Mouse (Mus musculus) myocyte (in vitro differentiated cells): Measurements from ENCODE around the gene Ano3.

Experiments
- CEBPB ChIP-seq: IDR thresholded peaks from 2 replicates; pipeline ENCODE4 v1.6.1; 2011; ENCODE audit warnings: mild to moderate bottlenecking, moderate library complexity; ENCODE audit not compliant: poor library complexity, insufficient read depth, severe bottlenecking
- E2F4 ChIP-seq: IDR thresholded peaks from one replicate; pipeline ENCODE4 v1.6.1; 2011; ENCODE audit warnings: mild to moderate bottlenecking, control low read depth, moderate library complexity; ENCODE audit not compliant: insufficient read depth
- MAX ChIP-seq: IDR thresholded peaks from one replicate; pipeline ENCODE4 v1.6.1; 2011; ENCODE audit warnings: low read depth, mild to moderate bottlenecking, control low read depth
- MYOD1 ChIP-seq, 3 experiments: IDR thresholded peaks; one replicate each; pipeline ENCODE4 v1.6.1; 2011; ENCODE audit warnings: control low read depth in 2 of 3, low read depth in 2 of 3, mild to moderate bottlenecking in 2 of 3, moderate library complexity in 1 of 3; ENCODE audit not compliant: insufficient read length in 2 of 3, control insufficient read depth in 1 of 3
- MYOG ChIP-seq, 3 experiments: IDR thresholded peaks; one replicate each; pipeline ENCODE4 v1.6.1; 2011; ENCODE audit warnings: control low read depth in 2 of 3, low read depth in 2 of 3, mild to moderate bottlenecking in 2 of 3; ENCODE audit not compliant: insufficient read length in 2 of 3, control insufficient read depth in 1 of 3, insufficient read depth in 1 of 3
- POLR2A ChIP-seq: IDR thresholded peaks from one replicate; pipeline ENCODE4 v1.6.1; 2011; ENCODE audit warnings: low read depth, mild to moderate bottlenecking, control low read depth, moderate library complexity; ENCODE audit not compliant: insufficient read length
- POLR2AphosphoS2 ChIP-seq: IDR thresholded peaks from one replicate; pipeline ENCODE4 v1.6.1; 2011; ENCODE audit warnings: low read depth, control low read depth; ENCODE audit not compliant: insufficient read length
- REST ChIP-seq: IDR thresholded peaks from one replicate; pipeline ENCODE4 v1.6.1; 2011; ENCODE audit warnings: mild to moderate bottlenecking, control low read depth, moderate library complexity; ENCODE audit not compliant: insufficient read depth, insufficient read length
- TCF12 ChIP-seq: IDR thresholded peaks from one replicate; pipeline ENCODE4 v1.6.1; 2011; ENCODE audit warnings: mild to moderate bottlenecking, control low read depth; ENCODE audit not compliant: poor library complexity, insufficient read depth, severe bottlenecking
- TCF3 ChIP-seq: IDR thresholded peaks from one replicate; pipeline ENCODE4 v1.6.1; 2011; ENCODE audit warnings: low read depth, control low read depth; ENCODE audit not compliant: insufficient read length
- USF1 ChIP-seq: IDR thresholded peaks from one replicate; pipeline ENCODE4 v1.6.1; 2011; ENCODE audit warnings: low read depth, mild to moderate bottlenecking, control low read depth, moderate library complexity

GRCm38 (mm10) chr2:110721290-110721753 is 229.4 kb downstream of the Ano3 start, which contains the start of gene Muc15:
- TF ChIP-seq CEBPB: no peak
- no peak for TF ChIP-seq POLR2A
- no peak for TF ChIP-seq E2F4
- TF ChIP-seq USF1: no peak
- TF ChIP-seq MYOD1 (IDR thresholded peaks at IDR 0.05; ENCODE audit: control insufficient read depth in 1 of 3, insufficient read length in 2 of 3, low read depth in 2 of 3): no peak
- no peak for TF ChIP-seq TCF12
- no peak for TF ChIP-seq MYOG (IDR thresholded peaks at IDR 0.05; ENCODE audit: control insufficient read depth in 1 of 3, insufficient read depth in 1 of 3, insufficient read length in 2 of 3, low read depth in 2 of 3)
- no peak for TF ChIP-seq REST
- no peak for TF ChIP-seq MAX
- no peak for TF ChIP-seq TCF3
- TF ChIP-seq POLR2AphosphoS2: no peak
